Mouse (Mus musculus) E14TG2a.4 (cell line): Measurements from ENCODE around the gene Podxl2.

ENCODE experiments used
- CTCF ChIP-seq: conservative IDR thresholded peaks from 2 replicates; pipeline ENCODE4 v1.5.1; 2014; ENCODE audit warnings: low read length
- NANOG ChIP-seq: IDR thresholded peaks from 2 replicates; pipeline ENCODE4 v1.6.1; 2014; ENCODE audit warnings: borderline replicate concordance, low read length, mixed read lengths

DNA sequence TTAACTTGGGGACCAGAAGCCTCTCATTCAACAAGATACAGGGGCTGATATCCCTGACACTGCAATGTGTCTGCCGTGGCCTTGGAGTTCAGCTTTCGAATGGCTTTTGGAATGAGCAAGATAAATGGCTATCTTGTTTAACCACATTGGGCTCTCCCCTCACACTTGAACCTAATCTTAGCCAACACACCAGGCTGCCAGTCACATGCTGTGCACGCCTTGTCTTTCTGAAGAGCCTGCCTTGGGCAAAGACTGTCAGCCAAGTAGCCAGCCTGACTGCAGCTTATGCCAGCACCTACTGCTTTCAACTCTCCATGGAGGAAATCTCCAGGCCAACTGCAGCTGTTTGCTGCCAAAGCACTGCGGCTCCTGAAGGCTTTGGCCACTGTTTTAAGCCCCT is 40.7 kb upstream of the Podxl2 start:
- TF ChIP-seq CTCF (no peak), NANOG (no peak)
